Mouse (Mus musculus) megakaryocyte, embryonic 14.5 days (primary cell): ENCODE measurements around the gene Mfsd4b3. TPM values are rescaled to one million over a fixed set of nuclear protein-coding genes. Genes with fewer than 3 reads are reported as not detected.
"Not testable (repeated sequence)": the region's sequence is repeated elsewhere in the genome, so short reads cannot be mapped to it uniquely, and the experiment has no call there.

Experiments
- H3K27me3 ChIP-seq: replicated peaks from 2 replicates; pipeline ENCODE3; 2012; ENCODE audit warnings: inconsistent platforms
- H3K36me3 ChIP-seq: replicated peaks from 2 replicates; pipeline ENCODE3; 2012; ENCODE audit warnings: low read length, inconsistent platforms, mixed read lengths
- H3K4me1 ChIP-seq: 2 replicates; pipeline ENCODE4 v1.6.1; 2012; ENCODE audit warnings: inconsistent platforms
- H3K4me3 ChIP-seq: replicated peaks from 2 replicates; pipeline ENCODE3; 2012; ENCODE audit warnings: moderate library complexity, mild to moderate bottlenecking, inconsistent platforms
- H3K9me3 ChIP-seq: 2 replicates; pipeline ENCODE4 v1.6.1; 2012; ENCODE audit warnings: inconsistent platforms
- FLI1 ChIP-seq: IDR thresholded peaks from 2 replicates; pipeline ENCODE4 v1.6.1; 2012; ENCODE audit warnings: low read length, inconsistent platforms, mixed read lengths
- GATA1 ChIP-seq: IDR thresholded peaks from 3 replicates; pipeline ENCODE4 v1.6.1; 2012; ENCODE audit warnings: mixed read lengths, low read length, inconsistent platforms, borderline replicate concordance
- polyA plus RNA-seq: library from polyadenylated mRNA; stranded (reverse); fragments of >175 nt; gene quantifications from 2 replicates; pipeline ENCODE4 v1.2.3, GENCODE M21; 2012; ENCODE audit warnings: low replicate concordance; ENCODE audit not compliant: insufficient read depth

The Mfsd4b3 gene
- polyA plus RNA-seq, 1 experiment = not detected

GRCm38 (mm10) chr10:39975771-39976170 is 15.8 kb upstream of the Mfsd4b3 start:
- no peak for TF ChIP-seq FLI1
- no peak for TF ChIP-seq GATA1
- no peaks in the 10 kb centered on the region for H3K36me3 ChIP-seq
- H3K27me3 ChIP-seq = no peaks in the 10 kb centered on the region
- no peak overlapping the region for H3K4me3 ChIP-seq
- peaks cover 17% of the 10 kb centered on the region for H3K9me3 ChIP-seq
- H3K4me1 ChIP-seq = no peaks in the 10 kb centered on the region

- Histone ChIP-seq H3K36me3 (no peaks in the 10 kb centered on the region), H3K27me3 (no peaks in the 10 kb centered on the region), H3K4me1 (no peaks in the 10 kb centered on the region), H3K9me3 (peaks cover 17% of the 10 kb centered on the region), H3K4me3 (no peak overlapping the region)
- TF ChIP-seq FLI1 (no peak), GATA1 (no peak)
Observed at GRCm38 (mm10) chr10:39974982-39975381, 15.0 kb upstream of the Mfsd4b3 start.

- peaks cover 7% of the 10 kb centered on the region for H3K9me3 ChIP-seq
- no peaks in the 10 kb centered on the region for H3K27me3 ChIP-seq
- no peak for TF ChIP-seq FLI1
- TF ChIP-seq GATA1 = no peak
- H3K4me3 ChIP-seq = no peak overlapping the region
- H3K36me3 ChIP-seq = no peaks in the 10 kb centered on the region
- no peaks in the 10 kb centered on the region; the same call in 1 of the 2 replicates for H3K4me1 ChIP-seq
Observed at GRCm38 (mm10) chr10:39967512-39967911, 7.6 kb upstream of the Mfsd4b3 start.

GRCm38 (mm10) chr10:39961906-39962305 is 2.0 kb upstream of the Mfsd4b3 start:
- H3K27me3 ChIP-seq = no peaks in the 10 kb centered on the region
- H3K9me3 ChIP-seq = no peaks in the 10 kb centered on the region
- H3K36me3 ChIP-seq = no peaks in the 10 kb centered on the region
- no peak overlapping the region for H3K4me3 ChIP-seq
- peaks cover 37% of the 10 kb centered on the region for H3K4me1 ChIP-seq
- TF ChIP-seq FLI1 = no peak
- no peak for TF ChIP-seq GATA1

GRCm38 (mm10) chr10:39960441-39960822 is 479 bp upstream of the Mfsd4b3 start:
- no peak for TF ChIP-seq GATA1
- no peak for TF ChIP-seq FLI1
- Histone ChIP-seq H3K36me3 (no peaks in the 10 kb centered on the region), H3K9me3 (no peaks in the 10 kb centered on the region), H3K4me1 (peaks cover 37% of the 10 kb centered on the region), H3K4me3 (peak overlapping the region; percentile 95), H3K27me3 (no peaks in the 10 kb centered on the region)

- Histone ChIP-seq H3K9me3 (no peaks in the 10 kb centered on the region), H3K36me3 (no peaks in the 10 kb centered on the region), H3K4me1 (peaks cover 37% of the 10 kb centered on the region), H3K4me3 (no peak overlapping the region), H3K27me3 (no peaks in the 10 kb centered on the region)
- TF ChIP-seq FLI1 = no peak
- TF ChIP-seq GATA1 = no peak
Observed at GRCm38 (mm10) chr10:39958266-39958665, 1.7 kb downstream of the Mfsd4b3 start.

- H3K27me3 ChIP-seq = no peaks in the 10 kb centered on the region
- H3K9me3 ChIP-seq = no peaks in the 10 kb centered on the region
- no peaks in the 10 kb centered on the region for H3K36me3 ChIP-seq
- TF ChIP-seq FLI1 (no peak), GATA1 (no peak)
- peaks cover 32% of the 10 kb centered on the region for H3K4me1 ChIP-seq
- H3K4me3 ChIP-seq = no peak overlapping the region
Observed at GRCm38 (mm10) chr10:39956340-39956878, 3.5 kb downstream of the Mfsd4b3 start.

- no peaks in the 10 kb centered on the region for H3K27me3 ChIP-seq
- no peaks in the 10 kb centered on the region for H3K9me3 ChIP-seq
- H3K36me3 ChIP-seq = no peaks in the 10 kb centered on the region
- H3K4me3 ChIP-seq = no peak overlapping the region
- peaks cover 26% of the 10 kb centered on the region for H3K4me1 ChIP-seq
- no peak for TF ChIP-seq FLI1
- TF ChIP-seq GATA1 = no peak
Observed at GRCm38 (mm10) chr10:39955163-39955562, 4.8 kb downstream of the Mfsd4b3 start.

GRCm38 (mm10) chr10:39949377-39949954 is 10.5 kb downstream of the Mfsd4b3 start:
- TF ChIP-seq GATA1 = no peak
- TF ChIP-seq FLI1 = no peak
- Histone ChIP-seq H3K9me3 (no peaks in the 10 kb centered on the region), H3K36me3 (no peaks in the 10 kb centered on the region), H3K4me3 (peak overlapping the region; percentile 19), H3K27me3 (no peaks in the 10 kb centered on the region), H3K4me1 (peaks cover 5% of the 10 kb centered on the region; the same call in 1 of the 2 replicates)

GRCm38 (mm10) chr10:39947195-39947594 is 12.8 kb downstream of the Mfsd4b3 start:
- not testable (repeated sequence) for H3K27me3 ChIP-seq, H3K9me3 ChIP-seq, H3K4me3 ChIP-seq, H3K4me1 ChIP-seq, H3K36me3 ChIP-seq

GRCm38 (mm10) chr10:39936553-39936952 is 23.4 kb downstream of the Mfsd4b3 start:
- TF ChIP-seq FLI1 (no peak), GATA1 (no peak)

More at GRCm38 (mm10) chr10:39936553-39936952, 23.4 kb downstream of the Mfsd4b3 start:
- Histone ChIP-seq H3K36me3 (no peaks in the 10 kb centered on the region), H3K4me1 (peaks cover 7% of the 10 kb centered on the region; the same call in 1 of the 2 replicates), H3K4me3 (no peak overlapping the region), H3K9me3 (no peaks in the 10 kb centered on the region), H3K27me3 (peaks cover 40% of the 10 kb centered on the region)
